In the genomic region with DNA sequence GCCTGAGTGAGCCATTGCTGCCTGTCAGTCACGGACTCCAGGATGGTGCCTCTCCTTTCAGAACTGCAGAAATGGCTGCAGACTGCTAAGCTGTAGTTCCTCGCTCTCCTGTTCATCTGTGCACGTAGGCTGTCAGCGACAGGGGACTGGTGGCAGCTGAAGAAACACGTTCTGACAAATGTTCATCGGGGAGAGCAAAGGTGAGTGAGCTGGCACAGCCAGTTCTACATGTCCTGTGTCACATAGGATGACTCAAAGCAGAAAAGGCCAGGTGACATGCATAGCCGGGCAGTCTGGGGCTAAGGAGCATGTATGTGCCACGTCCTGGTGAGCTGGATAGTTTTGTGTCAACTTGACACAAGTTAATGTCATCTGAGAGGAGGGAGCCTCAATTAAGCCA, we compare ENCODE assay signal across 23 mouse cellular contexts. TPM values are rescaled to one million over a fixed set of nuclear protein-coding genes. Genes with fewer than 3 reads are reported as not detected.
DNase-seq lines count a peak whose midpoint lies in the region; TF ChIP-seq lines count a peak whose summit lies in the region.
"Had no signal": no experiment of that assay in that cellular context is flagged by ENCODE, and none has a peak within 500 bp of the region (broad histone marks: within the 10 kb centered on the region; RNA-seq: fewer than 3 reads in every experiment).

No protein-coding gene starts in this region.

- no peak for TF ChIP-seq CTCF in gastrocnemius, adult 2 months (IDR thresholded peaks at IDR 0.05)

- DNase-seq in gastrocnemius, adult 2 months = peak; percentile 4
- DNase-seq in gastrocnemius, postnatal 4 days (ENCODE audit: low spot score in 2 of 2) = no peak
- peak; percentile 22 for DNase-seq in urinary bladder, adult 2 months (ENCODE audit: low spot score)
- DNase-seq in urinary bladder, postnatal 4 days (ENCODE audit: low spot score in 2 of 2) = no peak
- DNase-seq in urinary bladder, postnatal 36 days (ENCODE audit: low spot score in 2 of 2) = peak; percentile 44 to 64
- DNase-seq in spleen, postnatal 10 days (ENCODE audit: low spot score in 2 of 2) = no peak
- DNase-seq: adrenal gland, adult 8-10 months; adrenal gland, postnatal 14 days; adrenal gland, postnatal 36 days; B cell, adult 2 months; cerebellum, adult 11-12 months; cerebellum, adult 2 months; cerebellum, adult 9-10 months; cerebellum, postnatal 10 days; cerebellum, postnatal 25 days had no signal

- no peak overlapping the region for H3K4me3 ChIP-seq in gastrocnemius, adult 2 months
- H3K4me3 ChIP-seq: embryonic facial prominence, embryonic 10.5 days; embryonic facial prominence, embryonic 12.5 days; forebrain, embryonic 13.5 days; forebrain, embryonic 15.5 days had no signal

- no peak overlapping the region for H3K27ac ChIP-seq in gastrocnemius, adult 2 months
- H3K27ac ChIP-seq: embryonic facial prominence, embryonic 10.5 days; embryonic facial prominence, embryonic 12.5 days; forebrain, embryonic 13.5 days; forebrain, embryonic 15.5 days had no signal

- intact Hi-C loops in gastrocnemius, adult 2 months (cut with DNase I) = no loop called here

RNA-seq across cellular contexts. Expression of a gene that starts 50.4 kb away (rescaled TPM):
- total RNA-seq in gastrocnemius, adult 2 months (2021) = not detected
- total RNA-seq in gastrocnemius, postnatal 4 days (2021) = not detected
- 0.04 TPM in 1 of 2 replicates, not detected in the other for polyA plus RNA-seq in urinary bladder, adult 2 months (2012; rRNA removed)
- total RNA-seq: adrenal gland, adult 18-20 months; adrenal gland, adult 8-10 months; adrenal gland, postnatal 14 days; adrenal gland, postnatal 36 days had no signal
- polyA plus RNA-seq: CD4-positive, CD25-positive, alpha-beta regulatory T cell, adult 4 months; embryonic facial prominence, embryonic 10.5 days; forebrain, embryonic 11.5 days; forebrain, embryonic 13.5 days; forebrain, embryonic 15.5 days; Patski had no signal

Comparison
In these comparisons a context has a peak if more than half of its experiments do, and no peak if none do; other contexts are left out.
1. DNase-seq: peak in gastrocnemius, adult 2 months (single experiment), urinary bladder, adult 2 months (single experiment) and urinary bladder, postnatal 36 days (2 of 2); none in gastrocnemius, postnatal 4 days (0 of 2), urinary bladder, postnatal 4 days (0 of 2) and spleen, postnatal 10 days (0 of 2).